Mouse (Mus musculus) thymus, postnatal 0 days (tissue): ENCODE measurements around the gene E2f7. TPM values are rescaled to one million over a fixed set of nuclear protein-coding genes. Genes with fewer than 3 reads are reported as not detected.

Experiments used
- polyA plus RNA-seq: library from polyadenylated mRNA; unstranded; fragments of >200 nt; fragmentation: Nextera tagmentation; extraction: Ambion mirVana; gene quantifications from 2 replicates; pipeline ENCODE4 v1.2.1, GENCODE M21; 2015

The E2f7 gene
- polyA plus RNA-seq, 1 experiment from 2014 or later, result 8.7 TPM

Other genes starting within 250 kb of the E2f7 start
- 31.6 and 36.1 TPM in 2 replicates for gene Csrp2, start 174.3 kb downstream of the E2f7 start, polyA plus RNA-seq